Mouse (Mus musculus) gastrocnemius, postnatal 36 days (tissue): ENCODE data around the gene Epgn. TPM values are rescaled to one million over a fixed set of nuclear protein-coding genes. Genes with fewer than 3 reads are reported as not detected.

Experiments
- DNase-seq, 2 experiments: peaks; one replicate each; pipeline ENCODE4 v3.0.0; 2022
- intact Hi-C: fragments of 180-260 bp; cut with DNase I; formaldehyde crosslinking; loops from one replicate; pipeline ENCODE4 v1.15.1; 2025
- long read RNA-seq, 2 experiments: library from polyadenylated mRNA; stranded (forward); transcript quantifications; one replicate each; pipeline ENCODE4 v2.0.0; 2021
- total RNA-seq, 2 experiments: library from RNA; stranded (reverse); gene quantifications; 2 replicates each; pipeline ENCODE4 v1.2.3; 2021

Gene Epgn
- total RNA-seq: under 1 TPM; 0.47 to 0.61 TPM
- long read RNA-seq, experiment 1: 0 reads
- long read RNA-seq, experiment 2: 0 reads

- intact Hi-C loops: no loop called here
- no peak for DNase-seq
These were observed at the start of gene Epgn for GRCm38 (mm10) chr5:91027164-91027563. TSS of gene Epgn (plus strand) at chr5:91027464.

- intact Hi-C loops: no loop called here
- DNase-seq: no peak
These were observed 47.0 kb upstream of the Epgn start for GRCm38 (mm10) chr5:90980297-90980696.

- DNase-seq: no peak
- intact Hi-C loops: no loop called here
These were observed 39.7 kb upstream of the Epgn start for GRCm38 (mm10) chr5:90987605-90988004.

GRCm38 (mm10) chr5:90988149-90988548, 39.1 kb upstream of the Epgn start:
- intact Hi-C loops: no loop called here
- DNase-seq: no peak

- DNase-seq: no peak
- intact Hi-C loops: no loop called here
These were observed 38.7 kb upstream of the Epgn start for GRCm38 (mm10) chr5:90988592-90988991.

GRCm38 (mm10) chr5:90999942-91000341, 27.3 kb upstream of the Epgn start:
- intact Hi-C loops: no loop called here

GRCm38 (mm10) chr5:91015216-91015615, 12.0 kb upstream of the Epgn start:
- no peak for DNase-seq
- intact Hi-C loops: no loop called here

More at GRCm38 (mm10) chr5:90999942-91000341, 27.3 kb upstream of the Epgn start:
- DNase-seq: no peak

- DNase-seq: no peak
- intact Hi-C loops: no loop called here
These were observed 4.2 kb upstream of the Epgn start for GRCm38 (mm10) chr5:91023114-91023513.

- DNase-seq: no peak
- intact Hi-C loops: no loop called here
These were observed 576 bp downstream of the Epgn start for GRCm38 (mm10) chr5:91027840-91028239.

- intact Hi-C loops: no loop called here
These were observed 3.4 kb downstream of the Epgn start for GRCm38 (mm10) chr5:91030629-91031028.

GRCm38 (mm10) chr5:91035341-91035740, 8.1 kb downstream of the Epgn start:
- DNase-seq: no peak
- intact Hi-C loops: no loop called here

More at GRCm38 (mm10) chr5:91030629-91031028, 3.4 kb downstream of the Epgn start:
- DNase-seq: no peak

- DNase-seq: no peak
- intact Hi-C loops: no loop called here
These were observed 9.4 kb downstream of the Epgn start for GRCm38 (mm10) chr5:91036628-91037027.

- no peak for DNase-seq
- intact Hi-C loops: no loop called here
These were observed 10.5 kb downstream of the Epgn start for GRCm38 (mm10) chr5:91037756-91038155.

GRCm38 (mm10) chr5:91038547-91038946, 11.3 kb downstream of the Epgn start:
- no peak for DNase-seq
- intact Hi-C loops: no loop called here

- DNase-seq: no peak
- intact Hi-C loops: no loop called here
These were observed 11.7 kb downstream of the Epgn start for GRCm38 (mm10) chr5:91038963-91039362.

GRCm38 (mm10) chr5:91047987-91048386, 20.7 kb downstream of the Epgn start:
- no peak for DNase-seq
- intact Hi-C loops: no loop called here

- DNase-seq: no peak
- intact Hi-C loops: no loop called here
These were observed 21.1 kb downstream of the Epgn start for GRCm38 (mm10) chr5:91048397-91048796.

GRCm38 (mm10) chr5:91072340-91072739, 45.1 kb downstream of the Epgn start:
- intact Hi-C loops: no loop called here
- DNase-seq: no peak

- DNase-seq: no peak
- intact Hi-C loops: no loop called here
These were observed 46.4 kb downstream of the Epgn start for GRCm38 (mm10) chr5:91073626-91074025.

- intact Hi-C loops: no loop called here
- DNase-seq: no peak
These were observed 46.8 kb downstream of the Epgn start for GRCm38 (mm10) chr5:91074026-91074425.

GRCm38 (mm10) chr5:91074450-91074950, 47.2 kb downstream of the Epgn start, which contains the start of gene Ereg:
TSS of gene Ereg (plus strand) at chr5:91074622.
- intact Hi-C loops: no loop called here
- no peak for DNase-seq

- intact Hi-C loops: no loop called here
- DNase-seq: no peak
These were observed 47.8 kb downstream of the Epgn start for GRCm38 (mm10) chr5:91075021-91075420.

GRCm38 (mm10) chr5:91083016-91083415, 55.8 kb downstream of the Epgn start:
- no peak for DNase-seq
- intact Hi-C loops: no loop called here
